Mouse (Mus musculus) liver, adult 2 months (tissue): ENCODE measurements around the gene Fate1.

Experiments used
- CTCF ChIP-seq: fragments of 200-500 bp; IDR thresholded peaks from 2 replicates; pipeline ENCODE4 v1.5.1; 2011; ENCODE audit warnings: low read depth, low read length, control low read depth
- POLR2A ChIP-seq: fragments of 200-500 bp; IDR thresholded peaks from 2 replicates; pipeline ENCODE4 v1.6.1; 2011; ENCODE audit warnings: low read length, control low read depth; ENCODE audit not compliant: insufficient read depth; ENCODE audit errors: extremely low read depth

- TF ChIP-seq CTCF, result no peak
- no peak for TF ChIP-seq POLR2A
Measured at GRCm38 (mm10) chrX:72023542-72023941, 50.8 kb downstream of the Fate1 start.
